Mouse (Mus musculus): ENCODE results near the gene Fbxl8. TPM values are rescaled to one million over a fixed set of nuclear protein-coding genes. Genes with fewer than 3 reads are reported as not detected.
"Not testable (repeated sequence)": the region's sequence is repeated elsewhere in the genome, so short reads cannot be mapped to it uniquely, and the experiment has no call there.

Fbxl8 gene
- total and polyA plus RNA-seq, 2 experiments from 2014 or later, result 1.2 to 3.1 TPM

DNA sequence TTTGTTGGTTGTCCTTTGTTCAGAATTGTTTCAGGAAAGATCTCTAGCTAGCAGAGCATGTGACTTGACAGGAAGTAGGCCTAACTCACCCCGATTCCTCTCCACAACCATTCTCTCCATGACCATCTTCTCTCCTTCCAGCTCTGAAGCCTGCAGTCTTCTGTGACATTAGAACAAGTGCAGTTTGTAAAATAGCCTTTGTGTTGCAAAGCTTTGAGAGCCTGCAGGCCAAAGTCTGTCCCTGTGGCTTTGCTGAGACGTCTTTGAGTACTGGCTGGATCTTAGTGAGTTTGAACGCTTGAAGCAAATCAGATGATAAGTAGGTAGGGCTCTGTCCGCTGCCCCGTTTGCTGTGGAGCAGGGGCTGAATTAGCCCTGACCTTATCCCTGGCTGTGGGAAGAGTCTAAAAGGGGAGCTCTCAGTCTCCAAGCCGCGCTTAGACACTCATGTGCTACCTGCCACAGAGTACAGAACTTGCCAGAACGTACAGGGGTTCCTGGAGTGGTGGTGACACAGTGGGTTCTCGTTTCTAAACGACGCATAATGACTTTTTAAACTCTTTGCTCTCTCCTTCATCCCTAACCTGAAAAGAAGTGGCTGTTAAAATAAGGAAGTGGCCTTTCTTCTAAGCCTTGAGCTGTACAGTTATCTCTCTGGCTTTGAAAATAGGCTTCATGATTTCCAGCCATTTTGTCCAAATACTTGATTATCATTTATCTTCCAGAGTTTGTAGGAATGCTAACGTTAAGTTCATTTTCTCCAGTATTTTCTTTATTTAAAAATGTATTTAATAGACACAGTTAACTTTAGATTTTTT is 32.7 kb upstream of the Fbxl8 start:
- no peak overlapping the region for H3K27ac ChIP-seq
- H3K4me1 ChIP-seq (ENCODE audit: insufficient read depth, low read length), result no peaks in the 10 kb centered on the region
- H3K9me3 ChIP-seq (ENCODE audit: low read length), result no peaks in the 10 kb centered on the region
- no peak overlapping the region for H3K9ac ChIP-seq (replicated peaks; ENCODE audit: low read length)
- no peaks in the 10 kb centered on the region for H3K27me3 ChIP-seq (ENCODE audit: insufficient read depth, low read length)
- no peaks in the 10 kb centered on the region; the same call in 1 of the 2 replicates for H3K36me3 ChIP-seq (ENCODE audit: insufficient read depth, low read length)
- DNase-seq (ENCODE audit: low spot score) (no peak), ATAC-seq (no peak)
- WGBS, result 88% methylated on average over 12 of the region's 12 CpGs
- no peak for TF ChIP-seq CTCF (IDR thresholded peaks at IDR 0.05; ENCODE audit: low read depth)
- no peak overlapping the region for H3K4me3 ChIP-seq (ENCODE audit: low read length)
- no peak overlapping the region for H3K4me2 ChIP-seq (ENCODE audit: low read depth, low read length)

DNA sequence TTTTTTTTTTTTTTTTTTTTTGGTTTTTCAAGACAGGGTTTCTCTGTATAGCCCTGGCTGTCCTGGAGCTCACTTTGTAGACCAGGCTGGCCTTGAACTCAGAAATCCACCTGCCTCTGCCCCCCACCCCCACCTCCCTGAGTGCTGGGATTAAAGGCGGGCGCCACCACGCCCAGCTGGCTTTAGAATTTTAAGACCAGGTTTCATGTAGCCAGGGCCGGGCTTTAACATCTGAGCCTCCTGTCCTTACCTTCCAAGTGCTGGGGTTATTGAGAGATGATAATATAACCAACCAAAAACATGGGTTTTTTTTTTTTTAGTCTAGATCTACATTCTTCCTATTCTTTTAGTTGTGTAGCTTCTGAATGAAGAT is 32.1 kb upstream of the Fbxl8 start:
- 97% methylated on average over 4 of the region's 4 CpGs for WGBS
- H3K36me3 ChIP-seq (ENCODE audit: insufficient read depth, low read length); ATAC-seq; H3K4me2 ChIP-seq (ENCODE audit: low read depth, low read length); H3K9me3 ChIP-seq (ENCODE audit: low read length); H3K4me1 ChIP-seq (ENCODE audit: insufficient read depth, low read length); H3K27me3 ChIP-seq (ENCODE audit: insufficient read depth, low read length); H3K27ac ChIP-seq; H3K9ac ChIP-seq (replicated peaks; ENCODE audit: low read length); H3K4me3 ChIP-seq (ENCODE audit: low read length); DNase-seq (ENCODE audit: low spot score): not testable (repeated sequence)

DNA sequence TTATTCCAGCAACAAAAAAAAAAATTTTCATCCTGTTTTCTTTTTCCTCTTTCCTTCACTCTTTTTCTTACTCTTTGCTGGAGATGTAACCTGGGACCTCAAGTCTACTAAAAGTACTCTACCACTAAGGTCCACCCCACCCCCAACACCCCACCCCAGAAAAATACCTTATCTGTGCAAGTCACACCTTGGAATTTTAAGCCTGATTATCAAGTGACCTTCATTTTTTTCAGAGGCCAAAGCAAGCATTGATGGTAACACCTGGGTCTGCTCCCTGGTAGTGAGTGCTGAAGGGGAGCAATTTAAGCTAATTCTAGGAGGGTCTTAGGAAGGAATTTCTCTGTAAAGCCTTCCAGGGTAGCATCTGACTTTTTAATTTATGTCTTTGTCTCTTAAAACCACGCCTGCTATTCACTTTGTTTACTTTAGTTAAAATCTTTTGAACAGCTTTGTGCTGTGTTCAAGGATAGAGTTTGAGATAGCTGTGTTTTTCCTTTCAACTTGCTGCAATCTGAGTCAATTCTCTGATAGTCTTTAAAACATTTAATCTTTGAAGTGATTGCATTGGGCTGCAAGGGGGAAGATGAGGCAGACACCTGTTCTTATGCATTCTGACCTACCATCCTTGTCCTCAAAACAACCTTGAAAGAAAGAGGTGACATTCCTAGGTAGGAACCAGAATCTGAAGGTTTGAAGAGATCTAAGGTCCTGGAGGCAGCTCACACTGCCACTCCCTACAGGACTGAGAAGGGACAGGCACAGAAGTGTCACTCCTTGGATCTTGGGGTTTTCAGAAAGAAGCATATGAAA is 31.1 kb upstream of the Fbxl8 start:
- no peak overlapping the region for H3K9ac ChIP-seq (replicated peaks; ENCODE audit: low read length)
- H3K36me3 ChIP-seq (ENCODE audit: insufficient read depth, low read length), result no peaks in the 10 kb centered on the region; the same call in 1 of the 2 replicates
- 70% methylated on average over 1 of the region's 1 CpGs for WGBS
- H3K27ac ChIP-seq, result no peak overlapping the region
- no peak for DNase-seq (ENCODE audit: low spot score)
- no peak for TF ChIP-seq CTCF (IDR thresholded peaks at IDR 0.05; ENCODE audit: low read depth)
- H3K27me3 ChIP-seq (ENCODE audit: insufficient read depth, low read length), result no peaks in the 10 kb centered on the region
- H3K4me1 ChIP-seq (ENCODE audit: insufficient read depth, low read length), result no peaks in the 10 kb centered on the region
- H3K4me2 ChIP-seq (ENCODE audit: low read depth, low read length), result no peak overlapping the region
- no peak for ATAC-seq
- no peak overlapping the region for H3K4me3 ChIP-seq (ENCODE audit: low read length)
- H3K9me3 ChIP-seq (ENCODE audit: low read length), result no peaks in the 10 kb centered on the region

DNA sequence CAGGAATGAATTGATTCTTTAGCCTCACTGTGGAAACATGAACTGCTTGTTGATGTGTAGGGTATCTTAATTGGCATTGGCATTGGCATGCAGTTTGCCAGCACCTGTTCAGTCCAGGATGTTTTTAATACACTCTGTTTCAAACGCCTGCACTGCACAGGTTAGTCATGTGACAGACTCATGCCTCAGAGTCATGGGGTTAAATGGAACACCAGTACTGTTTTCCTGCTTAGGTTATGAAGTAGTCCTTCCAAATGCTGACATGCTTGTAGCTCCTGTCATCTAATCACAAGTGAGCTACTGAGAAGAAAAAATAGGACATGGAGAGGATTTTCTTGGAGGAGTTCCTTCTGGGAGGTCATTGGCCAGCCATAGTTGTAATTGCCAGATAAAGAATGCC is 29.2 kb upstream of the Fbxl8 start:
- H3K36me3 ChIP-seq (ENCODE audit: insufficient read depth, low read length), result peaks cover 16% of the 10 kb centered on the region
- no peak overlapping the region for H3K9ac ChIP-seq (replicated peaks; ENCODE audit: low read length)
- no peaks in the 10 kb centered on the region for H3K27me3 ChIP-seq (ENCODE audit: insufficient read depth, low read length)
- no peak for DNase-seq (ENCODE audit: low spot score)
- H3K9me3 ChIP-seq (ENCODE audit: low read length), result no peaks in the 10 kb centered on the region
- WGBS, result 82% methylated on average over 1 of the region's 1 CpGs
- ATAC-seq, result no peak
- H3K27ac ChIP-seq, result no peak overlapping the region
- no peak overlapping the region for H3K4me2 ChIP-seq (ENCODE audit: low read depth, low read length)
- H3K4me3 ChIP-seq (ENCODE audit: low read length), result no peak overlapping the region
- H3K4me1 ChIP-seq (ENCODE audit: insufficient read depth, low read length), result no peaks in the 10 kb centered on the region
- no peak for TF ChIP-seq CTCF (IDR thresholded peaks at IDR 0.05; ENCODE audit: low read depth)

DNA sequence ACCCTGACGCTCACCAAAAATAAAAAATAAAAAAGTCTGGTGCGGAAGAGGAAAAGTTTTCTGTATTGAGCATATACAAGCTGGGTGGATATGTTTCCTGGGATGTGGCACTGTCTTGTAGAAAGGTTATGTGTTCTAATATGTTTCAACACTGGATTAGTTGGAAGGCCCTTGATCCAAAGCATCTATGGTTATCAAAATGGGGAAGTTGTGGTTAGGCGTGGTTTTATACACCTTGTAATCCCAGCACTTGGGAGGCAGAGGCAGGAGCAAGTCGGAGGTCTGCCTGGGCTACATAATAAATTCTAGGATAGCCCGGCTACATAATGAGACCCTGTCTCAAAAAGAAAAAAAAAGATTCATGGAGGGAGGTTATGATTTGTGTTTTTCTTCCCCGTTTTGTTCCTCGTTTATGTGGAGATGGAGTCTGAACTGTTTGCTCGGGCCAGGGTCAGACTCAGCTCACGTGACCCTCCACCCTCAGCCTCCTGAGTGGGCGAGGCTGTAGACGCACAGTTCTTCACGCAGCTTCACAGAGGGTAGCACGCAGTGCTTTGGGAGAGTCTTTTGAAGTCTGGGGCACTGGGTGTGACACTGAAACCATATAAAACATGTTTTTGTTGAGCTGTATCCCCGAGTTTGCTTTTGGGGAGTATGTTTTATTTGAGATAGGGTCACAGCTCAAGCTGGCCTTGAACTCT is 26.9 kb upstream of the Fbxl8 start:
- no peak for TF ChIP-seq CTCF (IDR thresholded peaks at IDR 0.05; ENCODE audit: low read depth)
- WGBS, result 93% methylated on average over 14 of the region's 14 CpGs
- DNase-seq (ENCODE audit: low spot score) (no peak), ATAC-seq (no peak)
- H3K27me3 ChIP-seq (ENCODE audit: insufficient read depth, low read length), result no peaks in the 10 kb centered on the region
- no peak overlapping the region for H3K27ac ChIP-seq
- peaks cover 29% of the 10 kb centered on the region for H3K36me3 ChIP-seq (ENCODE audit: insufficient read depth, low read length)
- no peaks in the 10 kb centered on the region for H3K4me1 ChIP-seq (ENCODE audit: insufficient read depth, low read length)
- no peak overlapping the region for H3K4me2 ChIP-seq (ENCODE audit: low read depth, low read length)
- no peak overlapping the region for H3K4me3 ChIP-seq (ENCODE audit: low read length)
- H3K9me3 ChIP-seq (ENCODE audit: low read length), result no peaks in the 10 kb centered on the region
- H3K9ac ChIP-seq (replicated peaks; ENCODE audit: low read length), result no peak overlapping the region

DNA sequence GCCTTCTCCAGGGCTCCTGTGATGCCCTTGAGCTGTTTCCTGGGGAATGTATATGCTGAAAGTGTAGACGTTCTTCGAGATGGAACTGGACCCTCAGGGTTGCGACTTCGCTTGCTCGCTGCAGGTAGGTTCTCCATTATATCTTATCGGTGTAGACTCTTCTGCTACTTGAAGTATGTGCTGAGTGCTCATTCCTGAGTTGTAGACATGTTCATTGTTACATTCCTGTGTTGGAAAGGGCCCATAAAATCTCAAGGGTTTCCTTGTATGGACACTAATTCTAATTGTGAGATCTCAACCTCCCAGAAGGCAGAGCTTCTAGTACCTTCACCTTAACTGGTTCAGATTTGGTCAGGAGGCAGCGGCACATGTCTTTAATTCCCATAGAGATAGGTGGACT is 23.4 kb upstream of the Fbxl8 start:
- no peak overlapping the region for H3K9ac ChIP-seq (replicated peaks; ENCODE audit: low read length)
- no peak for ATAC-seq
- no peaks in the 10 kb centered on the region for H3K27me3 ChIP-seq (ENCODE audit: insufficient read depth, low read length)
- no peak for TF ChIP-seq CTCF (IDR thresholded peaks at IDR 0.05; ENCODE audit: low read depth)
- H3K27ac ChIP-seq, result no peak overlapping the region
- H3K36me3 ChIP-seq (ENCODE audit: insufficient read depth, low read length), result peaks cover 32% of the 10 kb centered on the region
- WGBS, result 96% methylated on average over 7 of the region's 7 CpGs
- H3K4me2 ChIP-seq (ENCODE audit: low read depth, low read length), result no peak overlapping the region
- H3K4me1 ChIP-seq (ENCODE audit: insufficient read depth, low read length), result no peaks in the 10 kb centered on the region
- no peaks in the 10 kb centered on the region for H3K9me3 ChIP-seq (ENCODE audit: low read length)
- no peak for DNase-seq (ENCODE audit: low spot score)
- H3K4me3 ChIP-seq (ENCODE audit: low read length), result no peak overlapping the region

Measured in hindbrain, postnatal 0 days (tissue).